Mouse (Mus musculus): ENCODE measurements at regions not wholly inside any gene's neighbourhood (a gene's known extent, or its start where the extent isn't known, plus 50 kb on each side); places are given as distances from the start of the nearest gene placed in this dataset.
"Not testable (repeated sequence)": the region's sequence is repeated elsewhere in the genome, so short reads cannot be mapped to it uniquely, and the experiment has no call there.

DNA sequence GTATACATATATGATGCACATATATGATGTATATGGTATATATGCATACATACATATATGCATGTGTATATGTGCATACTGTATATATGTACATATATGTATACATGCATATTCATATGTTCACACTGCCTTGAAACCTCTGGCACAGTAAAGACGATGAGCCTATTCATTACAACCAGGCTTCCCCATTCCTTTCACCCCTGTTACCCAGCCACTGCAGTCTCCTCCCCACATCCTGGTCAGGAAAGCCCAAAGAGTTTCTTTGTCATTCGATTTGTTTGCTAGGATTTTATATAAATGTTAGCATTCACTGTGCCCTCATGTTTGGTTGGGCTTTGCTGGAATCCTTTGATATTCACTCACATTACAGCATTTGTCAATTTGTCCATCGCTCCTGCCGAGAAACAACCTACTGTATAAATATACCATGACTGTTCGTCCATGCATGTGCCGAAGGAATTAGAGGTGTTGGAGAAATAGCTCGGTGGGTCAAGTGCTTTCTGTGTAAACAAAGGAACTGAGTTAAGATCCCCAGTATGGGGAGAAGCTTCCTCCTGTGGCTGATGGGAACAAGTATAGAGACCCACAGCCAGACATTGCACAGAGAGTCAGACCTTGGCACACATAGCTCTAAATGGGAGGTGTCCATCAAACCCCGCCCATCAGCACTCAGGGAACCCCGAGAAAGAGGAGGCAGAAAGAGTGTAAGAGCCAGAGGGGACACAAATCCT lies 81.0 kb upstream of the Dars start:
- Histone ChIP-seq H3K4me1 (no peaks in the 10 kb centered on the region), H3K27ac (no peak overlapping the region), H3K4me3 (no peak overlapping the region), H3K36me3 (no peaks in the 10 kb centered on the region), H3K27me3 (replicated peaks) (no peaks in the 10 kb centered on the region), H3K4me2 (replicated peaks) (no peak overlapping the region), H3K9ac (no peak overlapping the region), H3K9me3 (no peaks in the 10 kb centered on the region)
- 73% methylated on average over 9 of the region's 9 CpGs for WGBS
- no peak for ATAC-seq (ENCODE audit: low FRiP score, low read depth)

DNA sequence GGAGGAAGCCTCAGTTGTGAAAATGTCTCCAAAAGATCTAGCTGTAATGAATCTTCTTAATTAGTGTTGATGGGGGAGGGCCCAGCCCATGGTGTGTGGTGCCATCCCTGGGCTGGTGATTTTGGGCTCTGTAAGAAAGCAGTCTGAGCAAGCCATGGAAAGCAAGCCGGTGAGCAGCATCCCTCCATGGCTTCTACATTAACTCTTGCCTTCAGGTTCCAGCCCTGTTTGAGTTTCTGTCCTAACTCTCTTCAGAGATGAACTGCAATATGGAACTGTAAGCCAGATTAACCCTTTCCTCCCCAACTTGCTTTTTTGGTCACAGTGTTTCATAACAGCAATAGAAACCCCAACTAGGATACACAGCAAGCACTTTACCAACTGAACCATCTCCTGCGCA lies 75.1 kb upstream of the Dars start:
- ATAC-seq (ENCODE audit: low FRiP score, low read depth), result no peak
- no peaks in the 10 kb centered on the region for H3K27me3 ChIP-seq (replicated peaks)
- H3K27ac ChIP-seq, result no peak overlapping the region
- no peaks in the 10 kb centered on the region for H3K4me1 ChIP-seq
- no peaks in the 10 kb centered on the region for H3K36me3 ChIP-seq
- H3K4me2 ChIP-seq (replicated peaks), result no peak overlapping the region
- H3K4me3 ChIP-seq, result no peak overlapping the region
- no peaks in the 10 kb centered on the region for H3K9me3 ChIP-seq
- H3K9ac ChIP-seq, result no peak overlapping the region
- over 99% methylated on average over 2 of the region's 2 CpGs for WGBS

DNA sequence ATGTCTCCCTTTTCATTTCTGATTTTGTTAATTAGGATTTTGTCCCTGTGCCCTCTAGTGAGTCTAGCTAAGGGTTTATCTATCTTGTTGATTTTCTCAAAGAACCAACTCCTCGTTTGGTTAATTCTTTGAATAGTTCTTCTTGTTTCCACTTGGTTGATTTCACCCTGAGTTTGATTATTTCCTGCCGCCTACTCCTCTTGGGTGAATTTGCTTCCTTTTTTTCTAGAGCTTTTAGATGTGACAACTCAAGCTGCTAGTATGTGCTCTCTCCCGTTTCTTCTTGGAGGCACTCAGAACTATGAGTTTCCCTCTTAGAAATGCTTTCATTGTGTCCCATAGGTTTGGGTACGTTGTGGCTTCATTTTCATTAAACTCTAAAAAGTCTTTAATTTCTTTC lies 70.0 kb upstream of the Dars start:
- H3K36me3 ChIP-seq; H3K27me3 ChIP-seq (replicated peaks); H3K27ac ChIP-seq; H3K4me2 ChIP-seq (replicated peaks); ATAC-seq (ENCODE audit: low FRiP score, low read depth); H3K4me3 ChIP-seq; H3K9me3 ChIP-seq; H3K4me1 ChIP-seq; H3K9ac ChIP-seq: not testable (repeated sequence)
- 86% methylated on average over 4 of the region's 4 CpGs for WGBS

DNA sequence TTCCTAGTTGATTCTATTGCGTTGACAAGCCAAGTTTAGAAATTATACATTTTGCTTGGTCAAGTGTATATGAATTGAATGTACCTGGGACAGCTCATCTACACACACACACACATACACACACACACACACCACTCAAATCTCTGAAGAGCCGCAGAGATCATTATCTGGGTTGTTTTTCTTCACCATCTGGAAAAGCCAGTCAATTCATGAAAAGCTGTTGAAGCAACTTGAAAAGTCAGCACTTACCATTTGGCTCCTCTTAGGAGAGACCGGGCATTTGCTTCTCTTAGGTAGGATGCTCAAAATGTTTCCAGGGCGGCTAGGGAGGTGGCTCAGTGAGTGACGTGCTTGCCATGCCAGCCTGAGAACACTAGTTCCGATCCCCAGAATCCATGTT lies 61.2 kb upstream of the Dars start:
- WGBS, result 79% methylated on average over 6 of the region's 6 CpGs
- no peak overlapping the region for H3K9ac ChIP-seq
- no peak for ATAC-seq (ENCODE audit: low FRiP score, low read depth)
- H3K27ac ChIP-seq, result no peak overlapping the region
- no peaks in the 10 kb centered on the region for H3K9me3 ChIP-seq
- H3K27me3 ChIP-seq (replicated peaks), result no peaks in the 10 kb centered on the region
- H3K4me3 ChIP-seq, result no peak overlapping the region
- H3K4me1 ChIP-seq, result peaks cover 3% of the 10 kb centered on the region; the same call in 1 of the 2 replicates
- H3K36me3 ChIP-seq, result no peaks in the 10 kb centered on the region
- no peak overlapping the region for H3K4me2 ChIP-seq (replicated peaks)

DNA sequence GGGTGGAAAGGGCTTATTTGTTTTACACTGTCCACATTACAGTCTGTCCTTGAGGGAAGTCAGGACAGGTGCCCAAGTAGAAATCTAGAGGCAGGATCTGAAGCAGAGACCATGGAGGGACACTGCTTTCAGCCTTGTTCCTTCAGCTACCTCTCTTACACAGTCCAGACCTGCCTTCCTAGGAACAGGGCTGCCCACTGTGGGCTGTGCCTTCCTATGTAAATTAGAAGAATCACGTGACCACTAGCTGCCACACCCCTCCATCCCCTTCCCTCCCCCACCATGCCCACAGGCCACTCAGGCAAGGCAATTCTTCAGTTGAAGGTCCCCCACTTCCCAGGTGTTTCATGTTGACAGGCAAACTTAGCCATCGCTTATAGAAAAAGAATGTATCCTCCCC lies 60.5 kb upstream of the Dars start:
- 87% methylated on average over 2 of the region's 2 CpGs for WGBS
- Histone ChIP-seq H3K4me1 (peaks cover 6% of the 10 kb centered on the region; the same call in 1 of the 2 replicates), H3K27me3 (replicated peaks) (no peaks in the 10 kb centered on the region), H3K4me2 (replicated peaks) (no peak overlapping the region), H3K27ac (no peak overlapping the region), H3K4me3 (no peak overlapping the region), H3K9ac (no peak overlapping the region), H3K9me3 (no peaks in the 10 kb centered on the region), H3K36me3 (no peaks in the 10 kb centered on the region)
- no peak for ATAC-seq (ENCODE audit: low FRiP score, low read depth)

DNA sequence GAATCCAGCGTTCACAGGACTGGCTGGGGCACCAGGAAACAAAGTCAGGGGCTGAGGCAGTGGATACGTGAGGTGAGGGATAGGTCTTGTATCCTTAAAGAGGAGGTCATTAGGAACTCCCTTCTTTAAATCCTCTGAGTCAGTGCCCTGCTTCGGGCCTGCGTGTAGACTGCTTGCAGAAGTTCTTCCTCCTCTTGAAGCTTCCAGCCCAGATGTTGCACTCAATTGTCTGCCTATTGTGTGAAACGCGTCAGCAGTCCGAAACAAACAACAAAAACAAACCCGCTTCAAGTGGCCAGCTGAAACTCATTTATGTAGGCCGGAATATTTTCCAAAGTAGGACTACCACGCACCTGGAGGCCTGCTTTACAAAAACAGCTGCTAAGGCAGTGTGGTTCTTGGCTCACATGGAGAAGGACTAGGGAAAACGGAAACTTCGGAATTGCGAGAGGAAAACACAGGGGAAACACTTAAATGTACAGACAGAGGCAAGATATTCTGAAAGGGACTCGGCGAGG lies 55.6 kb upstream of the Dars start:
- H3K4me1 ChIP-seq, result peaks cover 16% of the 10 kb centered on the region; the same call in 1 of the 2 replicates
- H3K4me2 ChIP-seq (replicated peaks), result peak overlapping the region; percentile 66
- no peaks in the 10 kb centered on the region for H3K9me3 ChIP-seq
- no peak overlapping the region for H3K9ac ChIP-seq
- H3K27me3 ChIP-seq (replicated peaks), result no peaks in the 10 kb centered on the region
- ATAC-seq (ENCODE audit: low FRiP score, low read depth), result peak; percentile 8; the same call in 1 of the 2 replicates
- H3K4me3 ChIP-seq, result peak overlapping the region; percentile 27; the same call in 1 of the 2 replicates
- no peaks in the 10 kb centered on the region for H3K36me3 ChIP-seq
- peak overlapping the region; percentile 62; the same call in 1 of the 2 replicates for H3K27ac ChIP-seq
- WGBS, result 12% methylated on average over 15 of the region's 15 CpGs

DNA sequence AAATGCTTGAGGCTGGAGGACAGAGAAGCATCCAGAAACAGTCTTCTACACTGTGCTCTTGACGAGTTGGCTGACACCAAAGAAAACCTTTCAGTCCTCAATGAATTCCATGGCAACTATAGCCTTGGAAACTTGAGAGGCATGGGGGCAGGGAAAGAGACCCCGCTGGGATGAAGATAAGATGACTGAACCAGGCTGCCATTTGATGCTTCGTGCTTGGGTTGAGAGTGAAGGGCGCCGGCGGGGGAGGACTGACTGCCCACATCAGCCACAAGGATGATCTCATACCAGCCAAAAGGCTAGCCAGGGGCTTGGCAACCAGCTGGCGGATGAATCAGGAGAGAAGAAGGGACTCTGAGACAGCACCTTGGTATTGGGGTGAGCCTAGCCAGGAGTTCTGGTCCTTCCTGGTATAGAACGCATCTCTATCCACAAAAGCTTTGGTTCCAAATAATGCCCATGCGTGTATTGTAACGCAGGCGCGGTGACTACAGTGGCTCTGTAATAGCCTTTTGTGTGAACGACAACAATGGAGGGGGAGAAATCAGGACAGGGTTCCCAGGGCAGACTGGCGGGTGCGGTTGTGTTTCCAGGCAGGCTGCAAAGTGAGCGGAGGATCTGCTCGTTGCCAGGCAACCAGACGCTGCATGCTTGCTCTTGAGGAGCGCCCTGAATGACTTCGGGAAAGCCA lies 55.0 kb upstream of the Dars start:
- H3K27ac ChIP-seq, result peak overlapping the region; percentile 62; the same call in 1 of the 2 replicates
- under 1% methylated on average over 20 of the region's 20 CpGs for whole genome bisulfite sequencing
- peak overlapping the region; percentile 26; the same call in 1 of the 2 replicates for H3K9ac ChIP-seq
- H3K4me3 ChIP-seq, result peak overlapping the region; percentile 27
- peak overlapping the region; percentile 66 for H3K4me2 ChIP-seq (replicated peaks)
- ATAC-seq (ENCODE audit: low FRiP score, low read depth), result peak; percentile 95
- no peaks in the 10 kb centered on the region for H3K27me3 ChIP-seq (replicated peaks)
- H3K4me1 ChIP-seq, result peaks cover 16% of the 10 kb centered on the region; the same call in 1 of the 2 replicates
- no peaks in the 10 kb centered on the region for H3K9me3 ChIP-seq
- no peaks in the 10 kb centered on the region for H3K36me3 ChIP-seq

DNA sequence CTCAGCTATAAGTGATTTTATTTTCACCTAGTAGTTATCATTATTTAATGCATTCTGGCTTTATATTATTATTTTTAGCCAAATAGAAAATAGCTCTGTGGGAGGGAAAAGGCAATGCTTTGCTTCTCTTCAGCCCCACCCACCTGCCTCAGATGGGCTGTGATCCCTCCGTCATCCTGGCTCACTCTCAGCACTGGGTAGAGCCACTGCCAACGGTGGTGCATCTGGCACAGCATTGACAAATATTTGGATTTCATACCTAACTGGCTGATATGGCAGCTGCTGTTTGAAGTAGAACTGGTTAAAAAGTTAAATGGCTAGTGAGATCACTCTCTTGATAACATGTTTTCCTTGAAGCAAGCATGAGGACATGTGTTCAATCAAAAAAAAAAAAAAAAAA lies 53.6 kb upstream of the Dars start:
- 71% methylated on average over 2 of the region's 2 CpGs for WGBS

DNA sequence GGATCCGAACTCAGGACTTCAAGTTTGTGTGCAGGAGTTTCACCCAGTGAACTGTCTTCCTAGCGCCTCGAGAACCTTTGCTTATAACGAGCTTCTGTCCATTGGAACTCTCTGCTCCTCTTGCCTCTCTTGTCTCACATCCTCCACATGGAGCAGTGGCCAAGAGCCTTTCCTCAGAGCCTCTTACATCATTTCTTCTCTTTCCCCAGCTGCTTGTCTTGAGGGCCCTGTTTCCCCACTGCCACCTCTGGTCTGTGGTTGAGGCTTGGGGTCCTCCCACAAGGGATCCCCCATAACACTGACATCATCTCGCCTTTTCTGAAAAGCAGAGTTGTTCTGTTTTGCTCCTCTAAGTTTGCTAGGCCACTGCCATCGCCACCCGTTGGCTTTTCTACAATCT lies 51.9 kb upstream of the Dars start:
- no peaks in the 10 kb centered on the region for H3K27me3 ChIP-seq (replicated peaks)
- no peak overlapping the region for H3K9ac ChIP-seq
- H3K27ac ChIP-seq, result no peak overlapping the region
- no peaks in the 10 kb centered on the region for H3K36me3 ChIP-seq
- H3K4me1 ChIP-seq, result peaks cover 16% of the 10 kb centered on the region; the same call in 1 of the 2 replicates
- ATAC-seq (ENCODE audit: low FRiP score, low read depth), result no peak
- WGBS, result 91% methylated on average over 7 of the region's 7 CpGs
- no peak overlapping the region for H3K4me2 ChIP-seq (replicated peaks)
- no peaks in the 10 kb centered on the region for H3K9me3 ChIP-seq
- no peak overlapping the region for H3K4me3 ChIP-seq

More for the DNA sequence above, 53.6 kb upstream of the Dars start:
- no peak overlapping the region for H3K27ac ChIP-seq
- H3K4me2 ChIP-seq (replicated peaks), result no peak overlapping the region
- no peak overlapping the region for H3K4me3 ChIP-seq
- no peaks in the 10 kb centered on the region for H3K9me3 ChIP-seq
- no peaks in the 10 kb centered on the region for H3K27me3 ChIP-seq (replicated peaks)
- H3K36me3 ChIP-seq, result no peaks in the 10 kb centered on the region
- H3K4me1 ChIP-seq, result peaks cover 16% of the 10 kb centered on the region; the same call in 1 of the 2 replicates
- no peak for ATAC-seq (ENCODE audit: low FRiP score, low read depth)
- no peak overlapping the region for H3K9ac ChIP-seq

Data from neural tube, embryonic 12.5 days (tissue).